Mouse (Mus musculus): Measurements from ENCODE around the gene Tmem107.

The Tmem107 gene

DNA sequence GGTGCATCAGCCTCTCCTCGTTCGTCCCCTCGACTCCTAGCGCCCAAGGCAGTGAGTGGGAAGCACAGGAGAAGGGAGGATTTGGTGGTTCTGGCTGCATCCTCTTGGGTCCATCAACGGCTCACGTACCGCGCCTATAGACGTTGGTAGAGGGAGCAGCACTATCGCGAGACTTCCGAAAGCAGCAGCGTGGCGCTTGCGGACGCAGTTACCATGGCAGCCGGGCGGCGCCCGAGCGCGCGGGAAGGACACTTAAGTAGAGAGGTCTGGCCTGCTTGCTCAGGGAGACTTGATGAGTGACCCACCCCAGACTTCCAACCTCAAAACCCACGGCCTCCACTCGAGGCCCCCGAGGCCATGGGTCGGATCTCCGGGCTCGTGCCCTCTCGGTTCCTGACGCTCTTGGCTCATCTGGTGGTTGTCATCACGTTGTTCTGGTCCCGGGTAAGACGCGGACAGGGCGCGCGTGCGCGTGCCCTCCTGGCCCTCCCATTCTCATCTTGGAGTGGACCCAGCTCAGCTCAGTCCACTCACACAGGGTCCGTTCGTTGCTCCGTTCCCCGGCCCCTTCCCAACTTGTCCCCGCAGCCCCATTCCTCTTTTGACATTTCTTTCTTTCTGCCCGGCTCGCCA, at the start of gene Tmem107:
TSS of gene Tmem107 (plus strand) at position 217 of the 633 bp plus-strand sequence.
- DNase-seq (ENCODE audit: low spot score in 2 of 2), result peak; percentile 92 to 96

DNA sequence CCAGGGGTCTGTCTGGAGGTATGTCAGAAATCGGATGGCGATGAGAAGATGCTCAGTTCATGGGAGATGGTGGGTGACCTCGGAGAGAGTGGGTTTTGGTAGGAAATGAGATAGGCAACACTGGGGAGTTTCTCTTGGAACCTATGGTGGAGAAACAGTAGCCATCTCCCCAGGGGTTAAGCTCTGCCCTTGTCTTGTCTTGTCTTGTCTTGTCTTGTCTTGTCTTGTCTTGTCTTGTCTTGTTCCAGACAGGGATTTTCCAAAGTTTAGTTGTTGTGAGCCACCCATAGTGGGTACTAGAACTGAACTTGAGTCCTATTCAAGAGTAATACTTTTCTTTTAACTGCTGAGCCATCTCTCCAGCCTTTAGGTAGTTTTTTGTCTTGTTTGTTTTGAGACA, 44.0 kb upstream of the Tmem107 start:
- no peak for DNase-seq (ENCODE audit: low spot score in 2 of 2)

DNA sequence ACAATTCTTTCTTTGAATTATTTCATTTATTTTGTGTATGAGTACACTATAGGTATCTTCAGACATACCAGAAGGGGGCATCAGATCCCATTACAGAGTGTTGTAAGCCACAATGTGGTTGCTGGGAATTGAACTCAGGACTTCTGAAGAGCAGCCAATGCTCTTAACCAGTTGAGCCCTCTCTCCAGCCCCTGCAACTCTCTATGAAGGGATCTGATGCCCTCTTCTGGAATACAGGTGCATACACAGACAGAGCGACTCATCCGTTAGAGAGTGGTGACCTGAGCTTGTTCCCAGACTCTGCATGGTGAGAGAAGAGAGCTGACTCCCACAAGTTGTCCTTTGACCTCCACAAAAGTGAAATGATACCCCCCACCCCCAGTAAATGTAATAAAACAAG, 41.8 kb upstream of the Tmem107 start:
- no peak for DNase-seq (ENCODE audit: low spot score in 2 of 2)

DNA sequence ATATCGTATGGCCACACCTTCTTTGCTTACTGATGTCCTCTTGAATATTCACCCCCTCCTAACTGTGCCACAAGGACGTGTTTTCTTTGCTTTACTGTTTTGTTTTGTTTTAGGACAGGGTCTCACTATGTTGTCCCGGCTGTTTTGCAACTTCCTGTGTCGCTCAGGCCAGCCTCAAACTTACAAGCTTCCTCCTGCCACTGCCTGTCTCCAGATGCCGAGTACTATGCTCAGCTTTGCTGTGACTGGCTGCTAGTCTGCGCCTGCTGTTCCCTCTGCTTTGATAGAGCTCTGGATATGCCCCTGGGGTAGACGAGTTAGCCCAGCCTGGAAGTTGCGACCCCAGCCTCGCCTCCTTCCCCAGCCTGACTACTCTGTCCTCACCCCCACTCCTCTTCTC, 37.1 kb upstream of the Tmem107 start:
- DNase-seq (ENCODE audit: low spot score in 2 of 2), result no peak

DNA sequence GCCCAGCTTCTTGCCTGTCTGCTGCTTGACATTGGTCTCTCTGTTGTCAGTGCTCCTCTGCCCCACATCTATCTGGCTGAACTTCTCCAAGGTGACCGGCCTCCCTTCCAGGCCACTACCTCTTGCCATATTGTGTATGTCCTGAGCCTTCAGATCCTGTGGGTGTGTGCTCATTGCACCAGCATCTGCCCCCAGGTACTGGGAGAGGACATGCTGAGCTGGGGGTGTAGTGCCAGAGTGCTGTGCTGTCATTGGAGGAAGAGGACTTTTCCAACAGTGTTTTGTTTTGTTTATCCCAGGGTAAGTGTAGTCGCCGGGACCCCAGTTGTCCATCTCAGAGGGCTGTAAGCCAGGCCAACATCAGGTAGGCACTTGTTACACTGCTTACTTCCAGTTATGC, 36.0 kb upstream of the Tmem107 start:
- no peak for DNase-seq (ENCODE audit: low spot score in 2 of 2)

DNA sequence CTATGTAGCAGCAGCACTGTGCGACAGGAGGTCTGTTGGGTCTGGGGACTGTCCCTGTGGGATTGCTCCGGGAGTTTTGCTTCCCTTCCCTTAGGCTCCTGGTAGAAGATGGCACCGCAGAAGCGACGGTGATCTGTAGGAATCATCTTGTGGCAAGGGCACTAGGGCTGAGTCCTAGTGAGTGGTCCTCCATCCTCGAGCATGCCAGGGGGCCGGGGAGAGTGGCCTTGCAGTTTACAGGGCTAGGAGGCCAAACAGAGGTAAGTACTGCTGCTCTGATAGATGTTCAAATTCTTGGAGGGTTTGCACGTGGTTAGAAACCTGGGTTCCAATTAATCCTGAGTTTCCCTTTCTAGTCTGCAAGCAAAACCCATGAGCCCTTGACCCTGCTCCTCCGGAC, 35.2 kb upstream of the Tmem107 start:
- DNase-seq (ENCODE audit: low spot score in 2 of 2), result no peak

DNA sequence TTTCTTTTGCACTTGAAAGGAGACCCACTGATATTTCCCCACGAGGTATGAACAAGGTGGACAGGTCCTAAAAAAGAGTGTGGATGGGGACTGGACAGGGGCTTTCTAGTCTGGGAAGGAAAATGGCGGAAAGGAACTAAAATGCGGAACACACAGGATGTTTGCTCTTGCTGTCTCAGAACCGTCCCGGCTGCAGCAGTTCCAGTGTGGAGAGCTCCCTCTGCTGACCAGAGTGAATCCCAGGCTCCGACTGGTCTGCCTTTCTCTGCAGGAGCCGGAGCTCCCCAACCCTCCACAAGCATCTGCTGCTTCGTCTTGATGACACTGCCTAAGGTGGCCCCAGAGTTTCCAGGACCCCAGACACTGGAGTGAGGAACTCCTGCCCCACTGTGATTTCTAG, 34.8 kb upstream of the Tmem107 start:
- peak; percentile 72 to 87 for DNase-seq (ENCODE audit: low spot score in 2 of 2)

DNA sequence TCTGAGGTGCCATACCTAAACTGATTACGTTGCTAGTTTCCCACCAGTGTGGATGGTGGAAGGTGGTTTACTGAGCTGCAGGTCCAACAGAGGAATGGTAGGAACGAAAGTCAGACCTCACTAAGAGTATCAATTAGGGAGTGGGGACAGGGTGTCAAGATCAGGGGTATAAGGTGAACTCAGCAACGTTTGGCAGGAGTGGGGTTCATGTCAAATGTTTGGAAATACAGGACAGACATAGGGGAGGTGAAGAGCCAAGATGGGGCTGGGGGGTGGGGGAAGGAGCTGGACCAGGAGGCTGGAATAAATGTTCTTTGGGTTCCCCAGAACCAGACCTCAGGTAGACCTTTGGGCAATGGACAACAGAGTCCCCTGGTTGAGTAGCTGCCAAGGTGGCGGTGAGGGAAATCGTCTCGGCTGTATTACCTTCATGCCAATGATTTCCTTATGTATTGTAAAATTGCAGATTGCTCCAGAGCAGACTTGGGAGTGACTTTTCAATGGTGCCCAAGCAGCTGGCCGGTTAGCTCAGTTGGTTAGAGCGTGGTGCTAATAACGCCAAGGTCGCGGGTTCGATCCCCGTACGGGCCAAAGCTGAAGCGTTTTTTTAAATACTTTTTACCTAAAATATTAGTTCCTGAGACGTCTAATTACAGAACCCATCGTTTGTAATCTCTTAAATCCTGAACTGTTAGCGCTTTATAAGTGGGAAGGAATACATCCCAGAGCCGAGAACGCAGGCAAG, 33.9 kb upstream of the Tmem107 start:
- peak; percentile 88 to 89 for DNase-seq (ENCODE audit: low spot score in 2 of 2)

DNA sequence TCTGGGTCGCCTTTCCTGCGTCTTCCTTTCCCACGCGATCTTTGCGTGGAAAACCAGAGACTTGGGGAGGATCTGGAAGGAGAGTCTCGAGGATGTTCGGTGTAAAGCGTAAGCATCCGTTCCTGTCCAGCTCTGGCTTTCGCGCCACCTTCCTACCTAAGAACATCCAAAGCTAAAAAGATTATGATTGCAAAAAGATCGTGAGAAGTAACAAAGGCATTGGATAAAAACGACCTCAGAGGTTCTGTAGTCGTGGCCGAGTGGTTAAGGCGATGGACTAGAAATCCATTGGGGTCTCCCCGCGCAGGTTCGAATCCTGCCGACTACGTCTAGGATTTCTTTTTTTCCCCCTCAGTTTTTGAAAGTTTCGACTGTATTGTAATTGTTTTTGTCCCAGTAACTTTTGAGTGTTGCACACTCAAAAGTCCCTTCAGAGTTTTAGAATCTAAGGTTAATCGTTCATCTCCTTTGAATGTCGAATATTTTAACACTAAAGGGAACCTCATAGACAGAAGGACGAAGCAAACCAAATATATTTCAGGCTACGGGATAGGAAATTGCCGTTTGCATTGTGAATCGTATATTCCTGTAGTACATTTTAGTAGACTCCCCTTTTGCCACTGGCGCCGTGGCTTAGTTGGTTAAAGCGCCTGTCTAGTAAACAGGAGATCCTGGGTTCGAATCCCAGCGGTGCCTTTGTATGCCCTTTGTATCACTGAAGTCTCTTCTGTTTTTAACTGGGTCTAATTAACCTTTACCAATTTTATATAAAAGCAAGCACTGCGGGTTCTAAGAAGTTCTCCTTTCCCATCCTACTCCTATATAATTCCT, 33.2 kb upstream of the Tmem107 start:
- peak; percentile 82 to 85 for DNase-seq (ENCODE audit: low spot score in 2 of 2)

DNA sequence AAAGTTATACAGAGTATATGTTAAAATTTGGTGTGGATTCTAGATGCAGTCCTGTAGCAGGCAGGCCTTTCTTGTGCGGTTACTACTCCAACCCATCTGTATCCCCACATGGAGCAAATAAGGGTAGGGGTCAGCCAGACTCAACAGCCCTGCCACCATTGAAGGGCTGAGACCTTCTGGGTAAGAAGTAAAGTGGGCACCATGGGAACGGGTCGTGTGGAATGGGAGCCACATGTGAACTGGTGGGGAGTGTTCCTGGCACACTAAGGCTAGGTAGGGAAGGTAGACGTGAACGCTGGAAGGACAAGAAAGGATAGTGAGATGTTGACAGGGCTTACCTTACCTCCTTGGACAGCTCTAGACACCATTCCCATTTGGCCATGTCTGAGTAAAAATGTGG, 32.4 kb upstream of the Tmem107 start:
- DNase-seq (ENCODE audit: low spot score in 2 of 2), result no peak

DNA sequence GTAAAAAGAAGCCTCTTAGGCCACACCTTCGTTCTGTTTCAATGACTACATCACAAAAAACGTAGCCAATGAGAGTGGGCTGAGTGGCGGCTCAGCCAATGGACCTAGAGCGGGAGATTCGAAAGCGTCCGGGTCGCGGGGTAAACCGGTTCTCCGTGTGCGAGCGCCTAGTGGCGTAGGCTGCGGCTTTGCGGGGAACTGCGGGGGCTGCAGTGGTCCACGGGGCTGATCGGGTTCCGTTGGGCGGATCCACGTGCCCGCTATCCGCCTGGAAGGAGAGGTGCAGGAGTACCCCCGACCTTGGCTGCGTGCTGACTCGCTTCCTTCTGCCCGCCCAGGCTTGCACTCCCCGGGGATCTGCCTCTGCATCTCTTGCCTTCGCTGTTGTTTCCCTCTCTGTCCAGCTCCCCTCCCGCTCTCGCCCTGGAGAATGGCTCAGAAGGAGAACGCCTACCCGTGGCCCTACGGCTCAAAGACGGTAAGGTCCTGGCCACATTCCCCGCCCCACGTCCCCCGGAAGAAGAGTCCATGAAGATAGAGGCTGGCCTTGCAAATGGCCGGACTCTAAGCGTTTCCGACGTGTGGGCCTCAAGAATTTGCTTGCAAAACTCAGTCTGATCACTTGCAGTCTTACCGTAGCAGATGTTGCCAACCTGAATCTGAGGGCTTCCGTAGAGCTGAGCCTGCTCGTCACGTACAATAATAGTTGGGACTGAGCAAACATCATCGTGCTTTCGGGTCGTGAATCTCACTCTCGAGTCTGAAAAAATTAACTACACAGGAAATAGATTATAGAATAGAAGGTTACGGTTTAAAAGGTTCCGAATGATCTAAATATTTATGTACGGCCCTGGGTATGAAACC, 24.8 kb upstream of the Tmem107 start, which contains the start of gene Aurkb:
TSS of gene Aurkb (plus strand) at position 117 of the 864 bp plus-strand sequence.
- DNase-seq (ENCODE audit: low spot score in 2 of 2), result peak; percentile 83 to 92

DNA sequence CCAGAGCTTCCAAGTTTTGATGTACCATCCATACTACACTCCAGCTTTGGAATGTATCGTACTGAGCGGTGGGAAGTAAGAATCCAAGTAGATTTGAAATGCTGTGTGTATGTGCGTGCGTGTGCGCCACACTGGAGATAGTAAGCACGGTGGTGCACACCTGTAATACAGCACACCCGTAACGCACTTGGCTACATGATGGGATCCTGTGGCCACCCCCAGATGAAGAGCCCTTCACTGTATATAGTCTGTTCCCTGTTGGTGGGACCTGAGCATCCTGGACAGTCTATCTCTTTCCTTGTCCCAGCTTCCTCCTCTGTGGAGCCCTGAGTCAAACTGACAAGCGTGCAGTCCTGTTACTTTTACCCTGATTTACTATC, 24.2 kb upstream of the Tmem107 start:
- peak in 1 of 2 experiments; percentile 38 for DNase-seq (ENCODE audit: low spot score in 2 of 2)

DNA sequence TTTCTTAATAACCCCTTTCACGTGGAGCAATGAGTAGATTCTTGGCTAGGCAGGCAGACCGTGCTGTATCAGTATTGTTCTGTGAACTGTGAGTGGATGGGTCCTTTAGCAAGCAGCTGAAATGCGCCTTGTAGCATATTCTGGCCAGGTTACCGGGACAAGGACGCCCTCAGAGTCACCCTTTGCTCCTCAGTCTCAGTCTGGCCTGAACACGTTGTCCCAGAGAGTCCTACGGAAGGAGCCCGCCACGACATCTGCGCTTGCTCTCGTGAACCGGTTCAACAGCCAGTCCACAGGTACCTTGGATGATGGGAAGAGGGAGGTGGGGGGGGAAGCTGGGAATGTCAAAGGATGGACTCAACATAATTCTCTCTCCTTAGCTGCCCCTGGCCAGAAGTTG, 23.0 kb upstream of the Tmem107 start:
- no peak for DNase-seq (ENCODE audit: low spot score in 2 of 2)

DNA sequence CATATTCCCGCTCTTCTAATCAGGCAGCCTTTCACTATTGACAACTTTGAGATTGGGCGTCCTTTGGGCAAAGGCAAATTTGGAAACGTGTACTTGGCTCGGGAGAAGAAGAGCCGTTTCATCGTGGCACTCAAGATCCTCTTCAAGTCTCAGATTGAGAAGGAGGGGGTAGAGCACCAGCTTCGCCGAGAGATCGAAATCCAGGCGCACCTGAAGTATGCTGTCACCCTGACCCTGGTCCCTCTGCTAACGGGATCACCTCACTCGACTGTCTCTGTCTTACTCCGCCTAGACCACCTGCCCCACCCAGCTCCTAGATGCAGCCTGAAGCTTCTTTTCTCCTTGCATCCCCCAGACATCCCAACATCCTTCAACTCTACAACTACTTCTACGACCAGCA, 22.5 kb upstream of the Tmem107 start:
- no peak for DNase-seq (ENCODE audit: low spot score in 2 of 2)

DNA sequence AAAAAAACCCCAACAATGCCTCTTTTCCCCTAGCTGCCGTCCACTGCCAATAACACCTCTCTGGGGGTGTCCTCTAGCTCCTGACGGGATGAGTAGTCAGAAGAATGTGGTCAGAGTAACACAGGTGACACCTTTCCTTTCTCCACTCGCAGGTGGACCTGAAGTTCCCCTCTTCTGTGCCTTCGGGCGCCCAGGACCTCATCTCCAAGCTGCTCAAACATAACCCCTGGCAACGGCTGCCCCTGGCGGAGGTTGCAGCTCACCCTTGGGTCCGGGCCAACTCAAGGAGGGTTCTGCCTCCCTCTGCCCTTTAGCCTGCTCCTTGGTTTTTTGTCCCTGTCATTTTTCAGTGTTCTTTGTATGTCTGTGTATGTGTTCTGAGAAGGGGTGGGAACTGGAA, 19.9 kb upstream of the Tmem107 start:
- no peak for DNase-seq (ENCODE audit: low spot score in 2 of 2)

DNA sequence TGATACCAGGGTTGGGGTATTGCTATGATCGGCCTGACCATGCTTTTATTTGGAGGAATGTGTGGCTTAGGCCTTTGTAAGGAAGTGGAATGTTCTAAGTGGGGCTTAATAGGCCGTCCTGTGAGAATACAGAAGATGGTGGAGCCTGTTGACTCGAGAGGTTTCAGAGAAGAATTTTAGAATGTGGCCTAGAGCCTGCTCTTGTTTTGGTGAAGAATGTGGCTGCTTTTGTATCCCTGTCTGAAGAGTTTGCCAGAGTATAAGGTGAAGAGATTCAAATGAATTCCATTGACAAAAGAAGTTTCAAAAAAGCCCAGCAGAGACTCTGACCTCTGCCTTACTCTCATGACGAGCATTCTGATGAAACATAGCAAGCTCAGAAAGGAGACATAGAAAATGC, 18.8 kb upstream of the Tmem107 start:
- no peak for DNase-seq (ENCODE audit: low spot score in 2 of 2)

DNA sequence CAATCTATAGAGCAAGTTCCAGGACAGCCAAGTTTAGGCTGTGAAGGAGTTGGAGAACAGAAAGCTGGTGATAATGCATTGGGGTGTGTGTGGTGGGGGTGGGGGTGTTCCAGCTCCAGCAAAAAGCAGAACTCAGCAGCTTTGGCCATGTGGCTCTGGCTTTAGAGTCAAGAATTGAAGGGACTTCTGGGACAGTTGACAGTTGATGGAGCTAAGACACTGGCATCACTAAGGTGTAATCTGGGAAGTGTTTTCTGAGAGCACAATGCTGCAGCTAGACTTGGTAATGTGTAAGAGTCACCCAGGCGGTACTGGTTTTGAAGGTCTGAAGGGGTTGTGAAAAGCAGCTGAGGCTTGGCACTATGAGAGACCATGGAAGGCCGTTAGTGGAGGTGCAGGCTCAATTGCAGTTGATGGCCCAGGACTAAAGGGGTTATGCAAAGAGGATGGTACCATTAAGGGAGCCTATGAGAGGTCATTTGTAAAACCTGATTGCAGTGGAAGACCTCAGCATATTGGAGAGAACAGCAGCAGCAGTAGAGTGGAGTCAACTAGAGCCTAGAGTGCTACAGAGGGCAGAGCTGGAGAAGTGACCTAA, 17.7 kb upstream of the Tmem107 start:
- DNase-seq (ENCODE audit: low spot score in 2 of 2), result no peak

DNA sequence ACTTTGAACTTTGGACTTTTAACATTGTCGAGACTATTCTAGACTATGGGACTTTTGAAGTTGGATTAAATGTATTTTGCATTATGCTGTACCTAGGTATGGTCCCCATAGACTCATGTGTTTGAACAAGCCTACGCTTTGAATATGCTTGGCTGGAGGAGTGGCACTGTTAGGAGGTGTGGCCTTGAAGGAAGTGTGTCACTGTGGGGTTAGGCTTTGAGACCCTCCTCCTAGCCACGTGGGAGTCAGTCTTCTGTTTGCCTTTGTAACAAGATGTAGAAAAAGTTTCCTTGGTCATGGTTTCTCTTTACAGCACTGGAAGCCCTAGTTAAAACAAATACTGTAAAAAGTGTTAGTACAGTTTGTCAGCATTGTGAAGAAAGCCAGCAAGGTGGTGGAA, 16.8 kb upstream of the Tmem107 start:
- no peak for DNase-seq (ENCODE audit: low spot score in 2 of 2)

DNA sequence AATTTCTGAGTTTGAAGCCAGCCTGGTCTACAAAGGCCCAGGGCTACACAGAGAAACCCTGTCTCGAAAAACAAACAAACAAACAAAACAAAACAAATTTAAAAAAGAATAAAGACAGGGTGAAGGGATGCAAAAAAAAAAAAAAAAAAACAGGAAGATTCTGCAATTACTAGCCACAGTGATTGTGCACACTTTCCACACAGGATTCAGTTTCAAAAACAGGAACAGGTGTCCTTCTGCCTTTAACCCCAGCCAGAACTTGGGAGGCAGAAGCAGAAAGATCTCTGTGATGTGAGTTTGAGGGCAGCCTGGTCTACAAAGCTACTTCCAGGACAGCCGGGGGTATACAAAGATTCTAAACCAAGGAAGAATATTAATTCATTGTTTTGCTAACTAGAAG, 12.3 kb upstream of the Tmem107 start:
- no peak for DNase-seq (ENCODE audit: low spot score in 2 of 2)

DNA sequence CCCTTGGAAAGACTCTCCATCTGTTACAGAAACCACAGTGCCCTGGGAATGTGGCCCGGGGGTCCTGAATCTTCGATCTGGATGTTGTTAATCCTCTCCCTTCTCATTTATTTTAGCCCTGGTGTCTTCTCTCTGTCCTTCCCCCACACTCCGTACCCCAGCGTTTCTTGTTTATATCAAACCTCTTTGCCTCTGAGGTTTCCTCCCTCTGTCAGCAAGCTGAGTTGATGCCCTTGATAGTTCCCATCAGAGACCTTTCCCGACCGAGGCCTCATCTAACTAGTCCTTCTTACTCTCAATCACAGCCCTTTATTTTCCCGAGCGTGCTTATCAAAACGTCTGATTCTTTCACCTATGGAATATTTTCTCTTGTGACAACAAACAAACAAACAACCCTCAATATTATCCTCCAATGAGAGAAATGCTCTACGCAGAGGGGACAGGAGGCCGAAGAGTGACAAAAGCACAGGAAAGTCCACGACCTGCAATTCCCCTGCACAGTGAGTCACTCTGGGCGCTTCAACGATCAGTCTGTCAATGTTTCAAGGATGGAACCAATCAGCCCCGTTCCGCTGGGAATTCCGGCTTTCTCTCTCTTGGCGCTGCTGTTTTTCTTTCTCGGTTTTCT, 11.8 kb upstream of the Tmem107 start:
- peak in 1 of 2 experiments; percentile 32 for DNase-seq (ENCODE audit: low spot score in 2 of 2)
